Mouse (Mus musculus): Measurements from ENCODE around the gene Slc30a2. TPM values are rescaled to one million over a fixed set of nuclear protein-coding genes. Genes with fewer than 3 reads are reported as not detected.

Slc30a2 gene
- polyA plus RNA-seq, 1 experiment from 2014 or later, result 0.16 TPM

Other genes starting within 250 kb of the Slc30a2 start
- 2.3 and 9.0 TPM in 2 replicates for gene Cd52, start 248.1 kb upstream of the Slc30a2 start, polyA plus RNA-seq (2015; fragmentation: Nextera tagmentation; extraction: Ambion mirVana)
- gene Ubxn11, start 240.6 kb upstream of the Slc30a2 start, polyA plus RNA-seq (2015; fragmentation: Nextera tagmentation; extraction: Ambion mirVana), result 17.1 and 21.3 TPM in 2 replicates
- gene Sh3bgrl3, start 214.4 kb upstream of the Slc30a2 start, polyA plus RNA-seq (2015; fragmentation: Nextera tagmentation; extraction: Ambion mirVana), result 425 and 442 TPM in 2 replicates
- gene Cep85, start 156.1 kb upstream of the Slc30a2 start, polyA plus RNA-seq (2015; fragmentation: Nextera tagmentation; extraction: Ambion mirVana), result 18.8 and 22.1 TPM in 2 replicates
- not detected in 2 replicates for gene Gm7534, start 140.2 kb upstream of the Slc30a2 start, polyA plus RNA-seq (2015; fragmentation: Nextera tagmentation; extraction: Ambion mirVana)
- gene Catsper4, start 115.8 kb upstream of the Slc30a2 start, polyA plus RNA-seq (2015; fragmentation: Nextera tagmentation; extraction: Ambion mirVana), result 0.13 and 0.34 TPM in 2 replicates
- gene Cnksr1, start 104.8 kb upstream of the Slc30a2 start, polyA plus RNA-seq (2015; fragmentation: Nextera tagmentation; extraction: Ambion mirVana), result 0.10 and 0.30 TPM in 2 replicates
- 0.48 and 0.64 TPM in 2 replicates for gene E130218I03Rik, start 99.5 kb upstream of the Slc30a2 start, polyA plus RNA-seq (2015; fragmentation: Nextera tagmentation; extraction: Ambion mirVana)
- gene Zfp593, start 97.6 kb upstream of the Slc30a2 start, polyA plus RNA-seq (2015; fragmentation: Nextera tagmentation; extraction: Ambion mirVana), result 13.3 and 13.8 TPM in 2 replicates
- 0.52 and 0.83 TPM in 2 replicates for gene Gm30191, start 96.2 kb upstream of the Slc30a2 start, polyA plus RNA-seq (2015; fragmentation: Nextera tagmentation; extraction: Ambion mirVana)
- 16.8 and 18.9 TPM in 2 replicates for gene Grrp1, start 89.1 kb upstream of the Slc30a2 start, polyA plus RNA-seq (2015; fragmentation: Nextera tagmentation; extraction: Ambion mirVana)
- 35.7 and 36.6 TPM in 2 replicates for gene Pdik1l, start 55.3 kb upstream of the Slc30a2 start, polyA plus RNA-seq (2015; fragmentation: Nextera tagmentation; extraction: Ambion mirVana)
- gene Trim63, start 28.1 kb upstream of the Slc30a2 start, polyA plus RNA-seq (2015; fragmentation: Nextera tagmentation; extraction: Ambion mirVana), result 0.41 and 0.56 TPM in 2 replicates
- gene Extl1, start 40.7 kb downstream of the Slc30a2 start, polyA plus RNA-seq (2015; fragmentation: Nextera tagmentation; extraction: Ambion mirVana), result 0.45 and 0.51 TPM in 2 replicates
- 7.6 and 8.1 TPM in 2 replicates for gene Pafah2, start 53.1 kb downstream of the Slc30a2 start, polyA plus RNA-seq (2015; fragmentation: Nextera tagmentation; extraction: Ambion mirVana)
- 5,846 and 6,036 TPM in 2 replicates for gene Stmn1, start 125.1 kb downstream of the Slc30a2 start, polyA plus RNA-seq (2015; fragmentation: Nextera tagmentation; extraction: Ambion mirVana)
- gene Paqr7, start 153.5 kb downstream of the Slc30a2 start, polyA plus RNA-seq (2015; fragmentation: Nextera tagmentation; extraction: Ambion mirVana), result 30.4 and 35.2 TPM in 2 replicates
- 2.0 and 2.9 TPM in 2 replicates for gene Aunip, start 167.8 kb downstream of the Slc30a2 start, polyA plus RNA-seq (2015; fragmentation: Nextera tagmentation; extraction: Ambion mirVana)
- gene Mtfr1l, start 192.2 kb downstream of the Slc30a2 start, polyA plus RNA-seq (2015; fragmentation: Nextera tagmentation; extraction: Ambion mirVana), result 168 and 179 TPM in 2 replicates
- gene Selenon, start 209.0 kb downstream of the Slc30a2 start, polyA plus RNA-seq (2015; fragmentation: Nextera tagmentation; extraction: Ambion mirVana), result 31.2 and 32.0 TPM in 2 replicates

Measured in hindbrain, embryonic 15.5 days (tissue).